Mouse (Mus musculus): ENCODE results near the gene Ltbr.
"Not testable (repeated sequence)": the region's sequence is repeated elsewhere in the genome, so short reads cannot be mapped to it uniquely, and the experiment has no call there.

The Ltbr gene

GRCm38 (mm10) chr6:125266600-125266999, 47.1 kb downstream of the Ltbr start:
- DNase-seq = not testable (repeated sequence)

GRCm38 (mm10) chr6:125266091-125266490, 47.6 kb downstream of the Ltbr start:
- DNase-seq = no peak

- DNase-seq = no peak
These were observed 48.4 kb downstream of the Ltbr start for GRCm38 (mm10) chr6:125265239-125265638.

DNA sequence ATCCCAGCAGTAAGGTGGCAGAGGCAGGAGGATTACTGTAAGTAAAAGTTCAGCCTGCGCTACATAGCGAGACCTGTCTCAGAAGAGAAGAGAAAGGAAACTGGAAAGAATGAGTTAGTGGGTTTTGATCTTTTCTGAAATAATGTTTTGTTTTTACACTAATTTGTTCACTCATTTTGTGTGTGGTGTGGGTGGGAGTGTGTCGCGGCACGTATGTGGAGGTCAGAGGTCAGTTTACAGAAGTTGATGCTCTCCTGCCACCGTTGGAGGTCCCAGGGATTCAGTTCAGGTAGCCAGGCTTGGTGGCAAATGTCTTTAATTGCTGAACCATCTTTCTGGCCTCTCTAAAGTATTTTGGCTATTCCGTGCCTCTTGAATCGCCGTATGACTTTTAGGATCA, 49.5 kb downstream of the Ltbr start:
- DNase-seq = no peak

DNA sequence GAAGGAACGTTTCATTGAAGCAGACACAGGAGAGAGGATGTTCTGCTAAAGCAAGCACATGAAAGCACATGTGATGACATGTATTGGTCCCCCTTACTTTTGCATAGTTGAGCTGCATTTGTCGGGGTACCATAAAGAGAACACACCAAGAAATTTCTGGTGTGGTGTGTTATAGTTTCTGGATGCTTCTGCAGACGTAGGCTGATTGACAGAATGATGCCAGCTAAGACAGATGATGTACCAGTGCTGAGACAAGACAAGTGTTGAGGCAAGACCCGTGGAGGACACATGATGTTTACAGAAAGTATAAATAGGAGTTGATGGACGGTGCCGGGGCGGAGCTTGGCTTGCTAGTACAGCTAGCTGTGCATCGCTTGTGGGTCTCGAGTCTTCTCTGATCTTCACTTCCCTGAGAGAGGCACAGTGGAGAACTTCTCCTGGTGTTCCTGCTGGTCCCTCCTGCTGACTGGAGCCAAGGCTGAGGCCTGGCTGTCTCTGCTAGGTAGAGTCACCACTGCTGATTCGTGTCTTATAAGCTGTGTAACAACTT, 53.6 kb downstream of the Ltbr start:
- no peak for DNase-seq
